Mouse (Mus musculus) urinary bladder, postnatal 25 days (tissue): ENCODE data around the gene Gm17657.

Experiments used
- DNase-seq: peaks from one replicate; pipeline ENCODE4 v3.0.0; 2022; ENCODE audit warnings: low spot score

Gene Gm17657

DNA sequence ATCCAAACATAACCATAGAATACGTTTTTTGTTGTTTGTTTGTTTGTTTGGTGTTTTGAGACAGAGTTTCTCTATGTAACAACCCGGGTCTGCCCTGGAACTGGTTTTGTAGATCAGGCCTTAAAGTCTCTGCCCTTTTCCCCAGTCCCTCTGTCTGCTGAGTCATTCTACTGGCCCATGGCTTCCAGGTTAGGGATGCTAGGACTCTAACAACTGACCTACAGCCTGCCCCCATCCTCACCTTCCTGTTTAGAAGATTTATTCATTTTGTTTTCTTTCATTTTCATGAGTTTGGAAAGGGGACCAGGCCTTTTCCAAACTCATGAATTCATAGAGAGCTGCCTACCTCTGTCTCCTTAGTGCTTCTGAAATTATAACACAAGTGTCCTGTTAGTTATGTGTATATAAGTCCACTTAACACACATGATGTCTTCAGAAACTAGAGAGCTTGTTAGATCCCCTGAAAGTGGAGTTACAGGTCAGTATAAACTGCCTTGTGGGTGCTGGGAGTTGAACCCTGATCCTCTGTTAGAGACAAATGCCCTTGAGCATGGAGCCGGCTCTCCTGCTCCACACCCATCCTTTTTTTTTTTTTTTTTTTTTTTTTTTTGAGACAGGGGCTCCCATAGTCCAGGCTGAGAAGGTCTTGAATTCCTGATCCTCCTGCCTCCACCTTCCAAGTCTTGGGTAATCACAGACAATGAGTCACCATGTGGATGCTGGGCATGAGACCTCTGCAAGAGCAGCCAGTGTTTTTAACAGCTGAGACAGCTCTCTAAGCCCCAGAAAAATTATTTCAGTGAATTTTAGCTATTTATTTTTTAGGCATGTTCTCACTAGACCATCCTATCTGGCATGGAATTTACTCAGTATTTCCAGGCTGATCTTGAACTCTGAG is 63.9 kb downstream of the Gm17657 start:
- DNase-seq, result no peak

DNA sequence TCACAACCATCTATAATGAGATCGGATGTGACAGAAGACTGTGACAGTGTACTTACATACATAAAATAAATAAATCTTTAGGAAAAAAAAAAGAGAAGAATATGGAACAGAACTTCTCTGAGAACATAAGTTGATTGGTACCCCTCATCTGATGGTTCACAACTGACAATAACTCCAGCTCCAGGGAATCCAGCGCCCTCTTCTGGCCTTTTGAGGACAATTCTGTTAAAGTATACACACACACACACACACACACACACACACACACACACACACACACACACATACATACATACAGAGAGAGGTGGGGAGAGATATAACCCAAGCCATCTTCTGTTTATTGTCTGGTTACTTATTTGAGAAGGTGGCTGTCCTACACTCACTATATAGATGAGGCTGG is 65.0 kb downstream of the Gm17657 start:
- DNase-seq, result no peak

GRCm38 (mm10) chr17:29483282-29483681 is 66.2 kb downstream of the Gm17657 start:
- no peak for DNase-seq

- no peak for DNase-seq
Measured at GRCm38 (mm10) chr17:29482632-29483031, 66.8 kb downstream of the Gm17657 start.

DNA sequence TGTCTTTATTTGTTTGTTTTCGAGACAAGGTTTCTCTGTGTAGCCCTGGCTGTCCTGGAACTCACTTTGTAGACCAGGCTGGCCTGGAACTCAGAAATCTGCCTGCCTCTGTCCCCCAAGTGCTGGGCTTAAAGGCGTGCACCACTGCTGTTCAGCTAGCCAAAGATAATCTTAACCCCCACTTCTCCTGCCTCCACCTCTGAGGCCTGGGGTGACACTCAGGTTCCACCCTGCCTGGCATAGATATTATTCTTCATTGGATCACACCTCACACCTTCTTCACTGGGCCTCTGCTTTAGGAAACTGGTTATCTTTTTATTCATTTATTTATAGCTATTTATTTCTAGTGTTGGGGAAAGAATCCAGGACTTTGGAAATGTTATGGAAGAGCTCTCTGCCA is 69.2 kb downstream of the Gm17657 start:
- no peak for DNase-seq

DNA sequence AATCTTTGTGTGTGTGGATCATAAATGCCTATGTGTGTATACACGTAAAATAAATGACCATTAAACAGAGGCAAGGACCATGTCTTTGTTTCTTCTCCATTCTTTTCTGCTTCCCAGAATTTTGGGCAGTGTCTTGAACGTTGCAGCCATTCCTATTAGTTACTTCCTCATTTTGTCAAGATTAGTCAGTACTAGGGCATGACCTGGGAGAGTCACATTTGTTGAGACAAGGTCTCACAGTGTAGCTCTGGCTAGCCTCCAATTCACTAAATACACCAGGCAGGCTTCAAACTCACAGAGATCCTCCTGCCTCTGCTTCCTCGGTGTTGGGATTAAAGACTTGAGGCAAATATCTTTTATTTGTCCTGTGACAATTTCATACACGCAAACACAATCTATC is 71.2 kb downstream of the Gm17657 start:
- no peak for DNase-seq

- no peak for DNase-seq
Measured at GRCm38 (mm10) chr17:29477357-29477756, 72.1 kb downstream of the Gm17657 start.

GRCm38 (mm10) chr17:29476461-29476860 is 73.0 kb downstream of the Gm17657 start:
- DNase-seq, result no peak

- no peak for DNase-seq
Measured at GRCm38 (mm10) chr17:29475142-29475541, 74.3 kb downstream of the Gm17657 start.

- no peak for DNase-seq
Measured at GRCm38 (mm10) chr17:29474036-29474435, 75.4 kb downstream of the Gm17657 start.

- DNase-seq, result no peak
Measured at GRCm38 (mm10) chr17:29473466-29473865, 76.0 kb downstream of the Gm17657 start.
